Mouse (Mus musculus) layer of hippocampus, postnatal 10 days (tissue): ENCODE measurements around the gene Uqcr11. TPM values are rescaled to one million over a fixed set of nuclear protein-coding genes. Genes with fewer than 3 reads are reported as not detected.

Experiments used
- DNase-seq, 2 experiments: peaks; one replicate each; pipeline ENCODE4 v3.0.0; 2021; ENCODE audit warnings: low spot score in 2 of 2
- long read RNA-seq: library from polyadenylated mRNA; stranded (forward); transcript quantifications from one replicate; pipeline ENCODE4 v2.0.0, GENCODE M21; 2023
- total RNA-seq, 2 experiments: library from RNA; stranded (reverse); gene quantifications; 2 replicates each; pipeline ENCODE4 v1.2.3; 2021

Uqcr11 gene
- total RNA-seq = 100 to 1,000 TPM; 503 to 527 TPM
- long read RNA-seq, transcript Uqcr11-201 (3 exons, 445 nt) = major isoform, 400 of 415 reads
- long read RNA-seq, partial matches to known transcripts = 9 of 415 reads
- long read RNA-seq, other reads (novel, unspliced or antisense) = 3 of 415 reads

GRCm38 (mm10) chr10:80406684-80407501 is at the start of gene Uqcr11:
TSS of gene Uqcr11 (minus strand) at chr10:80406830.
- DNase-seq = peak; percentile 88 to 93

- DNase-seq = no peak
Measured at GRCm38 (mm10) chr10:80455697-80456096, 49.1 kb upstream of the Uqcr11 start.

GRCm38 (mm10) chr10:80454781-80455180 is 48.2 kb upstream of the Uqcr11 start:
- DNase-seq = no peak

GRCm38 (mm10) chr10:80453601-80454000 is 47.0 kb upstream of the Uqcr11 start:
- no peak for DNase-seq

GRCm38 (mm10) chr10:80450599-80450998 is 44.0 kb upstream of the Uqcr11 start:
- DNase-seq = no peak

GRCm38 (mm10) chr10:80445898-80446601 is 39.4 kb upstream of the Uqcr11 start:
- DNase-seq = peak; percentile 82 to 86

- no peak for DNase-seq
Measured at GRCm38 (mm10) chr10:80445052-80445451, 38.4 kb upstream of the Uqcr11 start.

- no peak for DNase-seq
Measured at GRCm38 (mm10) chr10:80444339-80445045, 37.9 kb upstream of the Uqcr11 start.

- DNase-seq = no peak
Measured at GRCm38 (mm10) chr10:80443575-80444278, 37.1 kb upstream of the Uqcr11 start.

GRCm38 (mm10) chr10:80442989-80443388 is 36.4 kb upstream of the Uqcr11 start:
- DNase-seq = no peak

- DNase-seq = no peak
Measured at GRCm38 (mm10) chr10:80441598-80441997, 35.0 kb upstream of the Uqcr11 start.

- no peak for DNase-seq
Measured at GRCm38 (mm10) chr10:80440031-80440430, 33.4 kb upstream of the Uqcr11 start.

- DNase-seq = no peak
Measured at GRCm38 (mm10) chr10:80437973-80438372, 31.3 kb upstream of the Uqcr11 start.

- DNase-seq = no peak
Measured at GRCm38 (mm10) chr10:80436276-80436675, 29.6 kb upstream of the Uqcr11 start.

GRCm38 (mm10) chr10:80435764-80436163 is 29.1 kb upstream of the Uqcr11 start:
- no peak for DNase-seq

GRCm38 (mm10) chr10:80434823-80435222 is 28.2 kb upstream of the Uqcr11 start:
- no peak for DNase-seq

GRCm38 (mm10) chr10:80434233-80434592 is 27.6 kb upstream of the Uqcr11 start:
- no peak for DNase-seq

- peak; percentile 95 to 96 for DNase-seq
Measured at GRCm38 (mm10) chr10:80433513-80434232, 27.0 kb upstream of the Uqcr11 start, which contains the start of gene Tcf3. TSS of gene Tcf3 (minus strand) at chr10:80433647.

GRCm38 (mm10) chr10:80432936-80433512 is 26.4 kb upstream of the Uqcr11 start:
- peak; percentile 38 to 55 for DNase-seq

- DNase-seq = no peak
Measured at GRCm38 (mm10) chr10:80432387-80432785, 25.8 kb upstream of the Uqcr11 start.
